Mouse (Mus musculus) gastrocnemius, adult 2 months (tissue): Measurements from ENCODE around the gene Pik3r2. TPM values are rescaled to one million over a fixed set of nuclear protein-coding genes. Genes with fewer than 3 reads are reported as not detected.

Source experiments
- DNase-seq: peaks from one replicate; pipeline ENCODE4 v3.0.0; 2022
- H3K27ac ChIP-seq: fragments of 200-600 bp; 2 replicates; pipeline ENCODE4 v1.8.1; 2022; ENCODE audit warnings: mild to moderate bottlenecking
- H3K4me3 ChIP-seq: fragments of 200-600 bp; 2 replicates; pipeline ENCODE4 v1.8.1; 2022; ENCODE audit warnings: mild to moderate bottlenecking, moderate library complexity
- CTCF ChIP-seq: fragments of 200-600 bp; IDR thresholded peaks from 2 replicates; pipeline ENCODE4 v1.8.1; 2022; ENCODE audit warnings: antibody characterized with exemption, mild to moderate bottlenecking, moderate library complexity
- intact Hi-C: fragments of 180-260 bp; cut with DNase I; formaldehyde crosslinking; loops from one replicate; pipeline ENCODE4 v1.15.1; 2025
- total RNA-seq, 2 experiments: library from RNA; stranded (reverse); gene quantifications; 2 replicates each; pipeline ENCODE4 v1.2.3; 2021

Pik3r2 gene
- total RNA-seq, 2 experiments from 2014 or later = 13.9 to 16.2 TPM

DNA sequence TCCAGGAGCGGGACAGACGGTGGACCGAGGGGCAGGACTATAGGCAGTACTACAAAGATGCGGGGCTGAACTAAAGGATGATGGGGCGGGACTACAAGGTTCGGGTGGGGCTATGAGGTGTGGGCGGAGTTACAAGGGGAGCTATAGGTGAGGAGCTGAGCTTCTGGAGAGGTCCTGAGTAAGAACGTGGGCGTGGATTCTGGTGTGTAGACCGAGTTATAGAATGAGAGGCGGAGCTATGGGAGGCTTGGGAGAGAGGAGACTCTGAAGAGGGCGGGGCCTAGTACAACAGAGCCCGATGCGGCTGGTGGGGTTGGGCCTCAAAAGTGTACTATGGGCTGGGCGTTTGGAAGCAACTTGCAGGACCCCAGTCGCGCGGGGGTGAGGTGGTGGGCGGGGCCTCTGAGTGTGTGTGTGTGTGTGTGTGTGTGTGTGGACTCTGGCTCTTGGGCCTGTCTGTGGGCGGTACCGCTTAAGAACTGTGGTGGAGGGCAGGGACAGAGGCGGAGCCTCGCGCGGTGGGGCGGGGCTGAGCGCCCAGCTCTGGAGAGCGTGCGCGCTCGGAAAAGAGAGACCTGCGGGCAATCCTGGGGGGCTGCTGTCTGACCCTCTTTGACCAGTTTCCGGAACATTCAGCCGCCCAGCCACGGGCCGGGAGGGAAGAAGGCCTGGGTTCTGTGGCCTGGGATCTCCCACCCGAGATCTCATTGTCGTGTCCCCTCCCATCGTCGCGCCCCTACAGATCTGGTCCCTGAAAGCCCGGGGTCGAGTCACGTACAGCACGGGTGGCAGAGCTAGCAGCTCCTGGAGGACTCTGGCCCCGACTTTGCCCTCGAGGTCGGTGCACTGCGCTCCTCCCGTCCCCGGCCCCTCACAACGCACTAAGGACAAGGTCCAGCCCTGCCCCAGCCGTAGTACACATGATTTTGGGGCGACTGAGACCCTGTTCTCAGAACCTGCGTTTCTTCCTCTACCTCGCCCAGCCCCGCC, 20.9 kb upstream of the Pik3r2 start:
- intact Hi-C loops = no loop called here
- H3K27ac ChIP-seq = peak overlapping the region; percentile 84
- DNase-seq = peak; percentile 92
- peak overlapping the region; percentile 82 for H3K4me3 ChIP-seq
- TF ChIP-seq CTCF = no peak

DNA sequence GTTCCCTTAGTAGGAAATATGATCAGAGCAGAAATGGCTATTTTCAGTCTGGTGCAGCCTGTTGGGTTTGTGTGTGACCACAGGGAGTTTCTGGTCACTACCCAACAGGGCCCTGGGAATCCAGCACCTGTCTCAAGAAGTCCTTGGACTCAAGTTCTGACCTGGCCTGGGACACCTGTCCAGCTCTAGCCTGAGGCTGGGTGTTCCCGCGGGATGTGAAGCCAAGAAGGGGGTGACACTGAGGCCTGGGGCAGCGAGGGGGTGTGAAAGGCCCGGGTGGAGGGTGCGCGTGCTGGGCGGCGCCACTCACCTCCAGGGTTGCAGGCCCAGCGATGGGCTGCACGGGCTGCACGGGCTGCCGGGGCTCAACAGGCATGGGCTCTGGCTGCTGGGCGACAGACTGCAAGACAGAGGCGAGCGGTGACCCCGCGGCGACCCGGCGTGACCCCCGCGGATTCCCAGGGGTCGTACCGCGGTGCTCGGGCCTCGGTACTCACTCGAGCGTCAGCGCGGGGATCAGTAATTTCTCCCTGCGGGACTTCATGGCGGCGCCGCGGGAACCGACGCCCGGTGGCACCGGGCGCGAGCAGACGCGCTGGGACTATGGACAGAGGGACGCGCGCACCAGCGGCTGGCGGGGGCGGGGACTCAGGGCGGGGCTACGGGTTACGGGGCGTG, 20.0 kb upstream of the Pik3r2 start:
- H3K27ac ChIP-seq = peak overlapping the region; percentile 84
- intact Hi-C loops = no loop called here
- peak; percentile 90 for DNase-seq
- peak overlapping the region; percentile 82 for H3K4me3 ChIP-seq
- TF ChIP-seq CTCF = no peak

DNA sequence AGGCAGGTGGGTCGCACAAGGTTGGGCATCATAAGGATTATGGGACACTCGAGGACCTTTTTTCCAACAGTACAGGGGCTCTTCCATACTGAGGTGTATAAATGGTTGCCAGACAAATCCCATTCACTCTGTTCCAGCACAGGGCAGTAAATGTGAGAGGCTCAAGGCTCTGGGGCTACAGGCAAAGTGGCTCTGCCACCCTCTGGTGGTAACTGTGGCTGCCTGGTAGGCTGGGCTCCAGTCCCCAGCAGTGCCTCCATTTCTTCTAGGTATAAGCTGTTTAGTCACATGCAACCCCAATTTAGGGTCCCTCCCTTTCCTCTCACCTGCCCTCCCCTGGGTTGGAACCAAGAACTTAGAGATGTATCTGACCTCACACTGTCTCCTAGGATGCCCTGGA, 18.9 kb upstream of the Pik3r2 start:
- no peak for DNase-seq
- H3K27ac ChIP-seq = no peak overlapping the region
- TF ChIP-seq CTCF = peak; percentile 9; the same call in 1 of the 2 replicates
- intact Hi-C loops = no loop called here
- H3K4me3 ChIP-seq = no peak overlapping the region

DNA sequence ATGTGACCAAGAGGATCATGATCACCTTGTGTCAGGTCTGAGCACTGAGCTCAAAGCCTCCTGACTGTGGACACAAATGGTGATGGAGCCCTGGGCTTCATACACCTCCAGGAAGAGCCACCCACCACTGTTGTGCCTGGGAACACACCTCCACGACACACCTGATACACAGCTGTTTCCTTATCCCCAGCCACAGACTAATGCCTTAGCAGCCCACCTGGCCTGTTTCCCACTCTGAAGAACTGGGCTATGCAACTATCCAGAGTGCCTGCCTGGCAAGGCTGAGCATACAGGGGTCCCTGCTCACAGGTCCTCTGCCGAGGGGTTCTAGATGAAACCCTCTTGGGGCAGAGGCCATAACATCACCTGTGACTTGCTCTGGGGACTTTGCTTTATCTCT, 17.7 kb upstream of the Pik3r2 start:
- intact Hi-C loops = no loop called here
- no peak for TF ChIP-seq CTCF
- Histone ChIP-seq H3K4me3 (no peak overlapping the region), H3K27ac (no peak overlapping the region)
- DNase-seq = no peak

DNA sequence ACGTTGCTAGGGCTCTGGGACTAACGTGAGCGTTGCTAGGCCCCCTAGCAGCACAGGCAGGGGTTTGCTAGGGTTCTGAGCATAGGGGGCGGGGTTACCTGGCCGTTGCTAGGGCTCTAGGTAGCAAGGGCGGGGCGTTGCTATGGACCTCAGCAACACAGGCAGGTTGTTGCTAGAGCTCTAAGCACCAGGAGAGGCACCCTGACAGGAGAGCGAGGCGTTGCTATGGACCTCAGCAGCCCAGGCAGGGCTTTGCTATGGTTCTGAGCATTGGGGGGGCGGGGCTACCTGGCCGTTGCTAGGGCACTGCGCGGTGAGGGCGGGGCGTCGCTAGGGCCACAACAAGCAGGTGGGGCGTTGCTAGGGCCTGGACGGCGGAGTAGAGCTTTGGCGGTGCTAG, 16.2 kb upstream of the Pik3r2 start:
- Histone ChIP-seq H3K27ac (peak overlapping the region; percentile 59), H3K4me3 (peak overlapping the region; percentile 83)
- TF ChIP-seq CTCF = no peak
- intact Hi-C loops = no loop called here
- DNase-seq = no peak

DNA sequence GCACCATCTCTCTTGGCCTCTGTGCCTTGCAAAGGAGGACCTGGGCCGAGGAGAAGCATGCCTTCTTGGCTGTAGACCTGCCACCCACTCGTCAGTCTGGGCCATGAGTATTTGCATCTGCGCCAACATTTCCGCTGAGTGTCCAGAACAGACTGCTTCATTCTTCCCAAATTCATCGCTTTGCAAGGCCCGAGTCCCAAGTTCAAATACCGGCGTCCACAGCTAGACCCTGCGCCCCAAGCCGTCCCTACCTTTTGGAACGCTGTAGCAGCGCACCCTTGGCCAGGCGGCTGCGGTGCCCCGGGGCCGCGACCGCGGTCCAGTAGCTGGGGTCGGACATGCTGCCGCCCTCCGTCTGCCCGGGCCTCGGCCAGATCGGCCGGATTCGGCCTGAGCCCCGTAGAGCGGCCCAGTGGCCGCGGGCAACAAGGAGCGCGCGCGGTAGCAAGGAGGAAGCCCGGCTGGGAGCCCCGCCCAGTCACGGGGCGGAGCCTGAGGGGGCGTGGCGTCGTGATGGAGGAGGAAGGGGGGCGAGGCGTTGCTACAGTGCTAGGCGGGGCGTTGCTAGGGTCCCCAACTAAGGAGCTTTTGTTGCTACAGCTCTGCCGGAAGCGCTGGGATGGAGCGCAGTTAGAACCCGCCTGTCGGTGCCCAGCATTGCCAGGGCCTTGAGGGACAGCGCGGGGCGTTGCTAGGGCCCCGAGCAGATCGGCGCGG, 15.6 kb upstream of the Pik3r2 start:
- peak overlapping the region; percentile 86 for H3K27ac ChIP-seq
- intact Hi-C loops = no loop called here

DNA sequence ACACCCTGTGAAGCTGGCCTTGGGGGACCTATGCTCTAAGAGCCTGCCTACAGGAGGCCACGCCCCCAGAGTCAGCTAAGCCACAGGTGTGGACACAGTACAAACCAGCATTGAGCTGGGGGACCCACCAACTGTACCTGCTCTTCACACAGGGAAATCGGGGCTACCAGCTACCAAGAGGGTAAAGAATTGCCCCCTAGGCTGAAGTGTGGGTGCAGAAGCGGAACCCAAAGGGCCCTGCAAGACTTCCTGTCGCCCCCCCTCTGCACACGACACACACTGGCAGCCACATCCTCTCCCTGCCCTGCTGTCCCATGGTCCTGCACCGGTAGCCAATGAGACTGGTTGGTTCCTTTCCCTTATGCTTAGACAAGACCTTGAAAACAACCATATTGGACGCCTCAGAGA, 14.8 kb upstream of the Pik3r2 start:
- Histone ChIP-seq H3K4me3 (peak overlapping the region; percentile 83), H3K27ac (0 out of 2 replicates have a peak overlapping the region, but pooled peaks have one; percentile 86)
- TF ChIP-seq CTCF = no peak
- intact Hi-C loops = no loop called here
- DNase-seq = no peak

More for the DNA sequence above, 15.6 kb upstream of the Pik3r2 start:
- peak overlapping the region; percentile 83 for H3K4me3 ChIP-seq
- TF ChIP-seq CTCF = no peak
- peak; percentile 97 for DNase-seq

DNA sequence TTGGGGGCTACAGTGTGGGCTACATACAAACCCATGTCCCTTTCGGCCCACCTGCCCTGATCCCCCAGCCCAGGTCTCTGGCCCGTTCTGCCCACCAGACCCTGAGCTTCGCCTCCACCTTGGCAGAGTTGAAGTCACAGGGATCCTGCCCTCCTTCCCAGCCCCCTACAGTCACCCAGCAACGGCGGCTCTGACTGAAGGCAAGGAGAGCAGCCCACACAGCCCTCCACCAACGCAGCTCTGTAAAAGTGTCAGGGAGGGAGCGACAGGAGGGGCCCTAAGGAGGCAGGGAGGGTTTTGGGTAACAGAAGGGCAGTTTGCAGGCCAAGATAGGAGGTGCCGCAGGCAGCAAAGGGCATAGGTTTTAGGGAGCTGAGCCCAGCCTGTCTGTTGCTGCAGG, 14.3 kb upstream of the Pik3r2 start:
- H3K4me3 ChIP-seq = peak overlapping the region; percentile 83
- no peak for DNase-seq
- H3K27ac ChIP-seq = no peak overlapping the region
- TF ChIP-seq CTCF = no peak
- intact Hi-C loops = no loop called here

DNA sequence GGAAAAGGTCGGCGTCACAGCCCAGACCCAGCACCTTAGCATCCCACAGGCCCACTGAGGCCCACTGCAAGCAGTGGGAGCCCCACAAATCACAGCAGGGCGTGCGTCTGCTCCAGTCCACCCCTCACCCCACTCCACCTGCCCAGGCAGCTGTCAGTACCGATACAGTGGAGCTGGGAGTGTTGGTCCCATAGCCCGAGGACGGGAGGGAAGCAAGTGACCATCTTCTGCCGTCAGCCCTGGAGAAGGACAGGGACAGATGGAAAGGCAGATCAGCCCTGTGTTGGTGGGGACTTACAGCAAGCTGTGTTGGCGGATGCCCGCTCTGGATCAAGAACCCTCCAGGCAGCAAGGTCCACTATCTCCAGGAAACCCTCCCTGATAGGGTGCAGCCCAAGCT, 12.5 kb upstream of the Pik3r2 start:
- TF ChIP-seq CTCF = no peak
- DNase-seq = no peak
- peak overlapping the region; percentile 5; the same call in 1 of the 2 replicates for H3K4me3 ChIP-seq
- intact Hi-C loops = no loop called here
- no peak overlapping the region for H3K27ac ChIP-seq

DNA sequence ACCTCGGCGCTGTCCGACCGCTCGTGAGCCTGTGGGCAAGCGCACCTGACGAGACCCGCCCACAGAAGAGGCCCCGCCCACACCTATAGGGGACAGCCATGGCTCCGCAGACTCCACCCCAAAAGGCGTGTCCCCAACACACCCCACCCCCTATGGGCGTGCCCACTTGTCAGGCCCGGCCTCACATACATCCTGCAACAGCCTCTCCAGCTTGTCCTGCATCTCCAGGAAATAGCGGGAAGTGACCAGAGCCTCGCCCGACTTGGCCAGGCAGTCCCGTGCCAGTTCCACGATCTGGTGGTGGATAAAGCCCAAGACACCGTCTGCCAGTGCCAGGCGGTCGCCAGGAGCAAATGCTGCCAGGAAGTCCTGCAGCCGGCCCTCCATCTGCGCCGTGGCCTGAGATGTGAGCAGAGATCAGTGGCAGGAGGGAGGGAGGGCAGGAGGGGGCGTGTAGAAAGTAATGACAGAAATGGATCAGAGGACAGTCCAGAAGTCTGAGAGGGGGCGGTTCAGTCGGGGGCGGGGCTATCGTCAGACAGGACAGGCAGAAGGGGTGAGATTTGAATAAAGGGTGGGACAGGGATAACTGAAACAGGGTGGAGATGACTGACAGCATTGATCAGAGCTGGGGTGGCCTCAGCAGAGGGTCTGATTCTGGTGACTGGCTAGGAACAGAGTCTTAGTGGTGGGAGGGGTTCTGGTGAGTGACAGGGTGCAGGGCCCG, 11.6 kb upstream of the Pik3r2 start:
- no peak for DNase-seq
- TF ChIP-seq CTCF = no peak
- H3K4me3 ChIP-seq = no peak overlapping the region
- intact Hi-C loops = no loop called here
- no peak overlapping the region for H3K27ac ChIP-seq

DNA sequence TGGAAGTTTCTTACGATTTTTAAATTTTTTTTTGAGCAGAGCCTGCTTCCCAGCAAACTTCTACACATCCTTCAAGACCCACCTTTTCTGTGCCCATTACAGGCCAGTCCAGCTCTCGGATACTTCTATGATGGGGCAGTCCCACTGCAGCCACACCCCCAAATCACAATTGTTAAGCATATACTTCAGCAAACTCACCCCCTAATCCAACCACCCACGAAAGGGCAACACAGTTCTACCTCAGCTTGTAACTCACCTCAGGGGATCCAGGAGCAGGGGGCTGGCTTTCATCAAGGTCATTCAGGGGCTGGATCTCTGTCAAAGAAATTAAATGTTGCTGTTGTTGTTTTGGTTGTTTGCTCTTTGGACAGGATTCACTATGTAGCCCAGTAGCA, 10.5 kb upstream of the Pik3r2 start:
- Histone ChIP-seq H3K27ac (no peak overlapping the region), H3K4me3 (no peak overlapping the region)
- no peak for TF ChIP-seq CTCF
- intact Hi-C loops = no loop called here
- no peak for DNase-seq
